Mouse (Mus musculus): ENCODE results near the gene Shroom3. TPM values are rescaled to one million over a fixed set of nuclear protein-coding genes. Genes with fewer than 3 reads are reported as not detected.

Gene Shroom3
- polyA plus RNA-seq, 1 experiment from 2014 or later = 3.5 TPM

DNA sequence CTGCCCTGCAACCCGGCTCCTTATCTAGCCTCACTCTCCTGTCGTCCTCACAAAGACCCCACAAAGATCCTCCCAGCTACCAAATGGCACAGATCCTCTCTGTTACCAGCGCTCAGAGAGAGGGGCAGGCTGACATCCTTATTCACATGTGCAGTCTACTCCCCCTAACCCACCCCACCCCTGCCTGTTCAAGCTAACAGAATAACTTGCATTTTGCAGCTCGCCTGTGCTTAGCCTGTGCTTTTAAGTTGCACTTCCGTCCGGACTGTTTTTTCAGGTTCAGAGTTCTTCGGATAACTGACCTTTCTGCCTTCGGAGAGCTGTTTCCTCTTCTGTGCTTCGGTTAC is 7.7 kb upstream of the Shroom3 start:
- H3K27ac ChIP-seq (ENCODE audit: low read depth, low read length) = no peak overlapping the region
- H3K36me3 ChIP-seq (ENCODE audit: control insufficient read depth, insufficient read depth, low read length) = no peaks in the 10 kb centered on the region
- 5% methylated on average over 9 of the region's 9 CpGs for WGBS
- H3K4me1 ChIP-seq (replicated peaks; ENCODE audit: control insufficient read depth, insufficient read depth, low read length) = no peaks in the 10 kb centered on the region; the same call in 1 of the 2 replicates
- DNase-seq (ENCODE audit: low spot score) (no peak), ATAC-seq (replicated peaks; ENCODE audit: low FRiP score) (no peak)
- peak overlapping the region; percentile 42 for H3K4me3 ChIP-seq (ENCODE audit: low read depth, low read length)
- peak overlapping the region; percentile 66 for H3K4me2 ChIP-seq
- no peak overlapping the region for H3K9ac ChIP-seq (ENCODE audit: low read depth, low read length)
- H3K27me3 ChIP-seq (replicated peaks; ENCODE audit: control insufficient read depth, insufficient read depth, low read length) = no peaks in the 10 kb centered on the region; the same call in 1 of the 2 replicates
- H3K9me3 ChIP-seq (ENCODE audit: control insufficient read depth, low read length) = no peaks in the 10 kb centered on the region

DNA sequence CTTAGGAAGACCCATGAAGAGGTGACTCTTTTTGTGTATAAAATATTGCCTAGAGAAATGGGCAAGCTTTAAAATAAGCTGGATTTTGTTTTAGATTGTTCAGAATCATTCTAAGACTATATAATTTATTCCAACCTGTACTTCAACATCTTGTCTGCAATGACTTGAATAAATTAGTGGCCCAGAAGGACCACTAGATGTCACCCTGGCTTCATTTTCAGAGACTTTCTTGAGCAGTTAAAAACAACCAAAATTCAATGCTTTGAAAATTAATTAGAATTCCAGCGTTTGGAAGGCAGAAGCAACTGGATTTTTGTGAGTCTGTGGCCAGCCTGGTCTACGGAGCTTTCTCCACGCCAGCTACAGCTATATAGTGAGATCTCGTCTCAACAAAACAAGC is 3.8 kb upstream of the Shroom3 start:
- ATAC-seq (replicated peaks; ENCODE audit: low FRiP score) (no peak), DNase-seq (ENCODE audit: low spot score) (no peak)
- Histone ChIP-seq H3K4me1 (replicated peaks; ENCODE audit: control insufficient read depth, insufficient read depth, low read length) (no peaks in the 10 kb centered on the region; the same call in 1 of the 2 replicates), H3K4me2 (no peak overlapping the region), H3K9ac (ENCODE audit: low read depth, low read length) (no peak overlapping the region), H3K4me3 (ENCODE audit: low read depth, low read length) (no peak overlapping the region), H3K27me3 (replicated peaks; ENCODE audit: control insufficient read depth, insufficient read depth, low read length) (peaks cover 25% of the 10 kb centered on the region), H3K36me3 (ENCODE audit: control insufficient read depth, insufficient read depth, low read length) (no peaks in the 10 kb centered on the region), H3K27ac (ENCODE audit: low read depth, low read length) (no peak overlapping the region), H3K9me3 (ENCODE audit: control insufficient read depth, low read length) (no peaks in the 10 kb centered on the region)
- 30% methylated on average over 4 of the region's 4 CpGs for WGBS

DNA sequence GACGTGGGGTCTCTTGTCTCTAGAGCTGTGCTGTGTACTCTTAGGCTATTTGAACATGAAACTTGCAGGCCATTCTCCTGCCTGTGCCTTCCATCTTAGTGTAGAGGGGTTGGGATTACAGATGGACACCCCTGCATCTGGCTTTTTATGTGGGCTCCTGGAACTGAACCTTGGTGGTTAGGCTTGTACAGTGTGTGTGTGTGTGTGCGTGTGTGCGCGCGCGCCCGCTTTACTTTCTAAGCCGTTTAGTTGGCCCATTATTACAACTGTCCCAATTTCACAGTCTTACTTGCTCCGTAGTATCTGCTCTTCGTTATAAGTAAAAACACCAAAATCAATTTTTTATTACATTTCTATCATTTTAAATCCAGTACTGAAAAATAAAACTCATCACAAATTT is 1.4 kb upstream of the Shroom3 start:
- ATAC-seq (replicated peaks; ENCODE audit: low FRiP score) = no peak
- H3K27me3 ChIP-seq (replicated peaks; ENCODE audit: control insufficient read depth, insufficient read depth, low read length) = peaks cover 27% of the 10 kb centered on the region
- no peaks in the 10 kb centered on the region for H3K4me1 ChIP-seq (replicated peaks; ENCODE audit: control insufficient read depth, insufficient read depth, low read length)
- no peak overlapping the region for H3K27ac ChIP-seq (ENCODE audit: low read depth, low read length)
- no peak overlapping the region for H3K9ac ChIP-seq (ENCODE audit: low read depth, low read length)
- no peaks in the 10 kb centered on the region for H3K36me3 ChIP-seq (ENCODE audit: control insufficient read depth, insufficient read depth, low read length)
- no peaks in the 10 kb centered on the region for H3K9me3 ChIP-seq (ENCODE audit: control insufficient read depth, low read length)
- WGBS = 88% methylated on average over 10 of the region's 10 CpGs
- no peak for DNase-seq (ENCODE audit: low spot score)
- H3K4me2 ChIP-seq = no peak overlapping the region
- H3K4me3 ChIP-seq (ENCODE audit: low read depth, low read length) = no peak overlapping the region

- Histone ChIP-seq H3K27ac (ENCODE audit: low read depth, low read length) (no peak overlapping the region), H3K4me3 (ENCODE audit: low read depth, low read length) (peak overlapping the region; percentile 50), H3K9me3 (ENCODE audit: control insufficient read depth, low read length) (no peaks in the 10 kb centered on the region), H3K9ac (ENCODE audit: low read depth, low read length) (no peak overlapping the region), H3K4me2 (peak overlapping the region; percentile 69), H3K27me3 (replicated peaks; ENCODE audit: control insufficient read depth, insufficient read depth, low read length) (peaks cover 27% of the 10 kb centered on the region), H3K4me1 (replicated peaks; ENCODE audit: control insufficient read depth, insufficient read depth, low read length) (no peaks in the 10 kb centered on the region), H3K36me3 (ENCODE audit: control insufficient read depth, insufficient read depth, low read length) (no peaks in the 10 kb centered on the region)
- ATAC-seq (replicated peaks; ENCODE audit: low FRiP score) = no peak
- DNase-seq (ENCODE audit: low spot score) = peak; percentile 42
- WGBS = 3% methylated on average over 39 of the region's 39 CpGs
Measured at GRCm38 (mm10) chr5:92682621-92683348, 450 bp upstream of the Shroom3 start.

DNA sequence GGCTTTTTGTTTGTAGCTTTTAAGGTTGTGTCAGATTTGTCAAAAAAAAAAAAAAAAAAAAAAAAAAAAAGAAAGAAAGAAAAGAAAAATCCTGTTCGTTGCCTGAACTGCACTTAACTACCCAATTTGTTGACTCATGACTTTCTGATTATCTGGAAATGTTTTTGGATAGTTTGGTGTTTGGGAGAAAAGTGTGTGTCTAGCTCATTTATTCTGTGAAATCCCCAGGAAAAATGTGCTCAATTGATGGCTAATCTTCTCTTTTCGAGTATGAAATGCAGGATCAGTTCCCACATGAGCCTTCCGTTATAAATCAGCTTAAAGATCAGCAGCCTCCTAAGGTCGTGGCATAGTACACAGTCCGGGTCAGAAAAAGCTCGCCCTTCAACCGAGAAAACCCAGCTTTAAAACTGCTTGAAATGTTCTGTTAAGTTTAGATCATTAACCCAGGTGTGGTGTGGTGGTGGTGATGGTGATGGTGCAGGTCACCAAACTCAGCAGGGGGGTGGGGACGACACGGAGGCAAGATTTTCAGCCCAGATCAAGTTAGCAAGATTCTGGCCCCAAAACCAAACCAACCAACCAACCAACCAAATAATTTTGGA is 738 bp downstream of the Shroom3 start:
- H3K4me3 ChIP-seq (ENCODE audit: low read depth, low read length) = no peak overlapping the region
- 25% methylated on average over 9 of the region's 9 CpGs for WGBS

DNA sequence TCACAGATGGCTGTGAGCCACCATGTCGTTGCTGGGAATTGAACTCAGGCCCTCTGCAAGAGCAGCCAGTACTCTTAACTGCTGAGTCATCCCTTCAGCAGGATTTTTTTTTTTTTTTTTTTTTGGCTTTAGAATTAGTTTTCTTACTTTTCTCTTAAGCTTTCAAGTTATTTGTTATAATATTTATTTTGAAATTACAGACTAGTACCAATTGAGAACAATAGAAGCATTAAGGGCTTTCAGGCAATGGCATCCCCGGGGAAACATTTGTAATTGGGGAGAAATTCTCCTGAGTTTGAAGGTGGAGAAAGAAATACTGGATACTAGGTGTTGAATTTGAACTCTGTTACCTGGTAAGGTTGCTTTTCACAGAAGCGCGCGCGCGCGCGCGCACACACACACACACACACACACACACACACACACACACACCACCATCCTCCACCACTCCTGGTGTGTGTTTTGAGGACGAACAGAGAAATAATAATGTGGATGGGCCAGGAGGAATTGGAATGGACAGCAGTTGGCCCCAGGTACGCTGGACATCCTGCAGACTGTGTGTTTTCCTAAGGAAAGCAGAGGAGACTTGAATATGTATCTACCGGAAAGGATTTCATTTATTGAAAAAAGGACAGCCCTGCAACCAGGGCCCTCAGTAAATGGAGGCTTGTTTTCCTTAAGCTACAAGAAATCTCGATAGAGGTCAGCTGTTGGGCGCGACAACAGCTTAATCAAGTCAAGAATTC is 1.7 kb downstream of the Shroom3 start:
- ATAC-seq (replicated peaks; ENCODE audit: low FRiP score) = no peak

More for the DNA sequence above, 738 bp downstream of the Shroom3 start:
- Histone ChIP-seq H3K9me3 (ENCODE audit: control insufficient read depth, low read length) (no peaks in the 10 kb centered on the region), H3K36me3 (ENCODE audit: control insufficient read depth, insufficient read depth, low read length) (no peaks in the 10 kb centered on the region), H3K4me2 (peak overlapping the region; percentile 69), H3K27me3 (replicated peaks; ENCODE audit: control insufficient read depth, insufficient read depth, low read length) (peaks cover 27% of the 10 kb centered on the region), H3K4me1 (replicated peaks; ENCODE audit: control insufficient read depth, insufficient read depth, low read length) (no peaks in the 10 kb centered on the region), H3K9ac (ENCODE audit: low read depth, low read length) (no peak overlapping the region), H3K27ac (ENCODE audit: low read depth, low read length) (no peak overlapping the region)
- ATAC-seq (replicated peaks; ENCODE audit: low FRiP score) = no peak
- no peak for DNase-seq (ENCODE audit: low spot score)

DNA sequence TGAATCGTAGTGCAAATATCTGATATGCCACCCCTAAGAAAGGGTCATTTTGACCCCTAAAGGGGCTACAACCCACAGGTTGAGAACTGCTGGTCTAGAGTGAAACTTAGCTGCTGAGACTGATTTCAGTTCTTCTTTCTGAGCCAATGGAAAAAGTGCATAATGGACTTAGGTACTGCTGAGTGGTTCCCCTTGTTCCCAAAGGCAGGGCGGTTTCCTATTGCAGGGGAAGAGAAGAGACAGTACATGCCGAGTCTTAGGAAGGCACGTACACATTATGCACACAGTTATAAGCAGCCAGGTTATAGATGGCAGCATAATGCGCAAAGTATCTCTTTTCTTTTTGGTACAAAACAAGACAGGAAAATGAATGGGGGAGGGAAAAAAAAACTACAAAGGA is 4.9 kb downstream of the Shroom3 start:
- H3K27ac ChIP-seq (ENCODE audit: low read depth, low read length) = no peak overlapping the region
- ATAC-seq (replicated peaks; ENCODE audit: low FRiP score) (no peak), DNase-seq (ENCODE audit: low spot score) (no peak)
- H3K9me3 ChIP-seq (ENCODE audit: control insufficient read depth, low read length) = no peaks in the 10 kb centered on the region
- no peaks in the 10 kb centered on the region for H3K4me1 ChIP-seq (replicated peaks; ENCODE audit: control insufficient read depth, insufficient read depth, low read length)
- H3K9ac ChIP-seq (ENCODE audit: low read depth, low read length) = no peak overlapping the region
- H3K36me3 ChIP-seq (ENCODE audit: control insufficient read depth, insufficient read depth, low read length) = no peaks in the 10 kb centered on the region
- H3K4me3 ChIP-seq (ENCODE audit: low read depth, low read length) = no peak overlapping the region
- H3K4me2 ChIP-seq = no peak overlapping the region
- H3K27me3 ChIP-seq (replicated peaks; ENCODE audit: control insufficient read depth, insufficient read depth, low read length) = peaks cover 12% of the 10 kb centered on the region
- 77% methylated on average over 5 of the region's 5 CpGs for WGBS

More for the DNA sequence above, 1.7 kb downstream of the Shroom3 start:
- H3K4me2 ChIP-seq = no peak overlapping the region
- H3K27ac ChIP-seq (ENCODE audit: low read depth, low read length) = no peak overlapping the region
- H3K27me3 ChIP-seq (replicated peaks; ENCODE audit: control insufficient read depth, insufficient read depth, low read length) = peaks cover 27% of the 10 kb centered on the region
- H3K36me3 ChIP-seq (ENCODE audit: control insufficient read depth, insufficient read depth, low read length) = no peaks in the 10 kb centered on the region
- H3K9ac ChIP-seq (ENCODE audit: low read depth, low read length) = no peak overlapping the region
- H3K4me3 ChIP-seq (ENCODE audit: low read depth, low read length) = no peak overlapping the region
- H3K9me3 ChIP-seq (ENCODE audit: control insufficient read depth, low read length) = no peaks in the 10 kb centered on the region
- 87% methylated on average over 16 of the region's 16 CpGs for WGBS
- DNase-seq (ENCODE audit: low spot score) = no peak
- H3K4me1 ChIP-seq (replicated peaks; ENCODE audit: control insufficient read depth, insufficient read depth, low read length) = no peaks in the 10 kb centered on the region

DNA sequence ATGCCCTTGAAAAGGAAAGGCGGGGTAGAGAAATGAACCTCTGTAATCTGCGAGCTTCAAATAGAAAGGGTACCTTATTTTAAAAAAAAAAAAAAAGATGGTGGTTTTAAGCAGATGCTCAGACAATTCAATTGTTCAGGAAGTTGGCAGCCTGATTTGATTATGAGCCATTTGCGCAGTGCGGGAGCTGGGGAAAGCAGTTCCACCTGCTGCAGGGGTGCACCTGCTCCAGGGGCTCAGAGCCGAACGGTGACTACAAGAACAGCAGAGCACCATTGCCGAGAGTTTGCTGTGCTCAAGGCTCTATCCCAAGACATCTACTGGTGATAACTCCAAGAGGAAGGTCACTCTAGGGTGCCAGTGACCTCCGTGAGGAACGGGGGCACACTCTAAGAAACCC is 5.3 kb downstream of the Shroom3 start:
- WGBS = 91% methylated on average over 9 of the region's 9 CpGs

More for the DNA sequence above, 5.3 kb downstream of the Shroom3 start:
- Histone ChIP-seq H3K4me2 (no peak overlapping the region), H3K4me1 (replicated peaks; ENCODE audit: control insufficient read depth, insufficient read depth, low read length) (no peaks in the 10 kb centered on the region), H3K4me3 (ENCODE audit: low read depth, low read length) (no peak overlapping the region), H3K9me3 (ENCODE audit: control insufficient read depth, low read length) (no peaks in the 10 kb centered on the region), H3K27me3 (replicated peaks; ENCODE audit: control insufficient read depth, insufficient read depth, low read length) (peaks cover 7% of the 10 kb centered on the region), H3K27ac (ENCODE audit: low read depth, low read length) (no peak overlapping the region), H3K9ac (ENCODE audit: low read depth, low read length) (no peak overlapping the region), H3K36me3 (ENCODE audit: control insufficient read depth, insufficient read depth, low read length) (no peaks in the 10 kb centered on the region)
- DNase-seq (ENCODE audit: low spot score) (no peak), ATAC-seq (replicated peaks; ENCODE audit: low FRiP score) (no peak)
